Comparison of ENCODE assay signal across 8 mouse cellular contexts in the genomic region with DNA sequence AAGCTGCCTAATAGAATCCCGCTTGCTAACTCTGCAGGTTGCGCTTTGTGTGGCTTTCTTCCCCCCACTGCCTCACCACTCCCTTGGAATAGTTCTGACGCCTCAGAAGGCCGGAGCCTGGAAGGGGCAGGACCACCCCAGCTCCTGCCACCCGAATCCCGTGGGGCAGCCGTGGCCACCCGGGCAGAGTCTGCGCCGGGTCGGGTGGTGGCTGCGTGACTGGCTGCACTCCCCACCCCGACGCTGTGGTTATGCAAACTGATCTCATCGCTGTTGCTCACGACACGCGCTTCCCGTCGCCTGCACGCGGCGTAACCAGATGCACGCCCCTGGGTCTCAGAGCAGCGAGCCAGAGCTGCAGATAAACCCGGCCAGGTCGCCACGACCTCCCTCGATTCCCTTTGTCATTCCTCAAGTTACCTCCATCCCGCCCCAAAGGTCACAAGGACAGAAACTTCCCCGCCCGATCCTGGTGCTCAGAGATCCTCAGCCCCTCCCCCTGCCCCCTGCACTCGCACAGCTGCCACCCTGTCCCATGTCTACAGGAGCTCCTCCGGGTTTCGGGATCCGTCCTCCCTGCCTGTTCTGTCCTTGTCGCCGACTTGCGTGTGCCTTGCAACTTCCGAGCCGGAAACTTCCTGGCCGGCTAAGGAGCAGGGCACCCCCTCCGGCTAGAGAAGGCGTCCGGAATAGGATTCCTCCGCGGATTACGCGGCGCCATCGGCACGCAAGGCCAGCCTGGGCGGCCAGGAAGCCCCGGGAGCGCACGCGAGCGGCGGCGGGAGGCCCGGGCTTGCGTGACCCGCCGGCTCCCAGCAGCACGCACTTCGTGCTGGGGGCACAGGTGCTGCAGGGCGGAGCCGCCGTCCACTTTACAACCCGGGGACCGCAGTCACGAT. TPM values are rescaled to one million over a fixed set of nuclear protein-coding genes. Genes with fewer than 3 reads are reported as not detected.
A peak's percentile ranks its signal among the peaks of the same experiment; 100 is the strongest.
DNase-seq lines count a peak whose midpoint lies in the region; ATAC-seq and TF ChIP-seq lines count a peak whose summit lies in the region.

No protein-coding gene starts in this region.

- intact Hi-C loops in left cerebral cortex, adult 2 months (cut with DNase I), result loop anchor here (1.0 to 5.0 kb wide), 4 partner anchors 54 to 267 kb away; partner anchors contain the start of genes Ssr3 and Tiparp

- peak; percentile 86 for DNase-seq in MN1 (ENCODE audit: low spot score)
- DNase-seq in cerebellum, adult 9-11 months, result peak; percentile 65
- peak; percentile 80 to 83 for DNase-seq in frontal cortex, postnatal 36 days (ENCODE audit: low spot score in 2 of 2)
- DNase-seq in left cerebral cortex, adult 2 months (ENCODE audit: extremely low spot score in 1 of 2, low spot score in 2 of 2), result peak; percentile 74 to 76
- peak; percentile 50 for DNase-seq in retina, postnatal 7 days (ENCODE audit: low read depth, low spot score)
- DNase-seq in urinary bladder, adult 18-20 months (ENCODE audit: low spot score in 2 of 2), result peak; percentile 76 to 78

- peak overlapping the region; percentile 99 for H3K4me2 ChIP-seq in hindbrain, embryonic 15.5 days

- peak overlapping the region; percentile 74 for H3K27ac ChIP-seq in hindbrain, embryonic 15.5 days (replicated peaks)
- peak overlapping the region; percentile 88 for H3K27ac ChIP-seq in left cerebral cortex, adult 2 months
- H3K27ac ChIP-seq in macrophage, result peak overlapping the region; percentile 84

- ATAC-seq in hindbrain, embryonic 15.5 days (ENCODE audit: low FRiP score, low read depth), result peak; percentile 85

- no peaks in the 10 kb centered on the region for H3K79me2 ChIP-seq in macrophage (ENCODE audit: inconsistent target)

- H3K9ac ChIP-seq in hindbrain, embryonic 15.5 days, result peak overlapping the region; percentile 62

- H3K27me3 ChIP-seq in hindbrain, embryonic 15.5 days, result 0 out of 2 replicates have a peak, but pooled peaks cover 3% of the 10 kb centered on the region

- TF ChIP-seq CTCF in left cerebral cortex, adult 2 months (IDR thresholded peaks at IDR 0.05), result no peak

- no peaks in the 10 kb centered on the region for H3K36me3 ChIP-seq in hindbrain, embryonic 15.5 days
- H3K36me3 ChIP-seq in macrophage (ENCODE audit: inconsistent target), result no peaks in the 10 kb centered on the region

- H3K9me3 ChIP-seq in hindbrain, embryonic 15.5 days, result no peaks in the 10 kb centered on the region

- H3K4me3 ChIP-seq in hindbrain, embryonic 15.5 days, result peak overlapping the region; percentile 54
- H3K4me3 ChIP-seq in left cerebral cortex, adult 2 months, result peak overlapping the region; percentile 67
- peak overlapping the region; percentile 54 for H3K4me3 ChIP-seq in macrophage (ENCODE audit: inconsistent target)

- peaks cover 19% of the 10 kb centered on the region for H3K4me1 ChIP-seq in hindbrain, embryonic 15.5 days (replicated peaks)

- WGBS in hindbrain, embryonic 15.5 days, result under 1% methylated on average over 72 of the region's 72 CpGs
- under 1% methylated on average over 70 of the region's 72 CpGs for WGBS in macrophage (ENCODE audit: missing documents)

RNA-seq across cellular contexts. Expression of gene Lekr1, which starts 7.1 kb away (rescaled TPM):
- polyA plus RNA-seq in hindbrain, embryonic 15.5 days (2015; fragmentation: Nextera tagmentation; extraction: Ambion mirVana), result 6.5 and 8.8 TPM in 2 replicates
- 1 to 10 TPM; 6.4 to 6.5 TPM for total RNA-seq in left cerebral cortex, adult 2 months (2021)
- total RNA-seq in macrophage (2018; cell fraction: chromatin; rRNA removed), result 10 to 100 TPM in 4 of 26 experiments, 1 to 10 TPM in 22; 1.3 to 16.2 (median 6.0) TPM
- total RNA-seq in macrophage (2018; cell fraction: cytosol; rRNA removed), result 1 to 10 TPM; 1.1 to 2.5 (median 1.9) TPM
- 10 to 100 TPM in 7 of 26 experiments, 1 to 10 TPM in 19; 2.7 to 17.0 (median 5.6) TPM for total RNA-seq in macrophage (2018; cell fraction: nucleus; rRNA removed)
- 1.3 to 2.7 TPM (median 2.4 TPM) in 3 replicates for polyA plus RNA-seq in macrophage (2018)

Comparison
In these comparisons a context has a peak if more than half of its experiments do, and no peak if none do; other contexts are left out.
1. Peak in every context shown above with its lines: DNase-seq, ATAC-seq, H3K4me3 ChIP-seq and H3K27ac ChIP-seq.